In the genomic region with DNA sequence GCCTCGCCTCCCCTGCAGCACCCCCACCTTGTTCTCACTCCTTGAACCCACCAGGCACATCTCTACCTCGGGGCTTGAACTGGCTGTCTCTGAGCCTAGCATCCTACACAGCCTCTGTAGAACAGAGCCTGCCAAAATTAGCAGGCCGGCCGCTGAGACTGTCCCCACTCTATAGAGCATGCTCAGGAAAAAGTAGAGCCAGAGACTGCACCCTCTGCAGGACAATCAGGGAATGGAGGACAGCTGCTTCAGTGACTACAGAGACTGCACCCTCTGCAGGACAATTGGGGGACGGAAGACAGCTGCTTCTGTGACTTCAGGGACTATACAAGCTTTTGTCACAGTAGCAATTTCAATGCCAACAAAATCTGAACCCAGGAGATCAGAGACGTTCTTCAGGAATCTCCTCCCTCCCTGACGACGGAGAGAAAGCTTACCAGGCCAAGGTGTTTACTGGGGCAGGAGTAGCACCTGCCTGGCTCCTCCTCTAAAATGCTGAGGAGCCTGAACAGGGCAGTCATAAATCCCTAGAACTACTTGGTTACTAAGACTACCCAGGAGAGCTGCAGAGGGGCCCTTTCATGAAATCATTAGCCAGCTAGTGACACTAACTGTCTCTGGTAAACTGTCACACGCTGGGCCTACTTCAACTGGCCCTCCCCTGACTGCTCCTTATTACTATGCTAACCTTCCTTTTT, we compare ENCODE assay signal across 7 mouse cellular contexts. TPM values are rescaled to one million over a fixed set of nuclear protein-coding genes. Genes with fewer than 3 reads are reported as not detected.
DNase-seq lines count a peak whose midpoint lies in the region; ATAC-seq lines count a peak whose summit lies in the region.

No protein-coding gene starts in this region.

- no peak overlapping the region for H3K9ac ChIP-seq in midbrain, embryonic 13.5 days (replicated peaks)

- H3K4me3 ChIP-seq in midbrain, embryonic 13.5 days (replicated peaks): no peak overlapping the region

- no peak overlapping the region for H3K4me2 ChIP-seq in midbrain, embryonic 13.5 days (replicated peaks)

- peaks cover 22% of the 10 kb centered on the region for H3K36me3 ChIP-seq in midbrain, embryonic 13.5 days

- peaks cover 6% of the 10 kb centered on the region for H3K9me3 ChIP-seq in midbrain, embryonic 13.5 days

- no peaks in the 10 kb centered on the region for H3K27me3 ChIP-seq in midbrain, embryonic 13.5 days

- DNase-seq in adrenal gland, postnatal 14 days: peak; percentile 85
- DNase-seq in embryo, embryonic 11.5 days (ENCODE audit: low read depth, low spot score): peak; percentile 59
- DNase-seq in kidney, adult 18-20 months: peak; percentile 66
- DNase-seq in left cerebral cortex, postnatal 4 days: peak; percentile 92
- peak; percentile 21 for DNase-seq in spleen, adult 12 weeks (ENCODE audit: low spot score)

- 31% methylated on average over 9 of the region's 9 CpGs for whole genome bisulfite sequencing in midbrain, embryonic 13.5 days

- H3K4me1 ChIP-seq in midbrain, embryonic 13.5 days (replicated peaks): peaks cover 26% of the 10 kb centered on the region

- intact Hi-C loops in left cerebral cortex, postnatal 4 days (cut with DNase I): loop anchor here (5.0 kb wide), 1 partner anchor 124 kb away; a partner anchor contains a TSS

- H3K27ac ChIP-seq in midbrain, embryonic 13.5 days: no peak overlapping the region

- peak; percentile 85 for ATAC-seq in granulocyte monocyte progenitor cell, adult 5-6 weeks (replicated peaks; ENCODE audit: poor library complexity, severe bottlenecking)
- peak; percentile 88 for ATAC-seq in midbrain, embryonic 13.5 days

RNA-seq across cellular contexts. Expression of a gene that starts 33.0 kb away (rescaled TPM):
- total RNA-seq in adrenal gland, postnatal 14 days (2021): not detected in 2 replicates
- not detected in 2 replicates for total RNA-seq in granulocyte monocyte progenitor cell, adult 5-6 weeks (2014; fragmentation: Nextera tagmentation)
- not detected in 2 replicates for total RNA-seq in granulocyte monocyte progenitor cell, adult 5-6 weeks (2017)
- 1 to 10 TPM; 2.8 to 5.8 TPM for total RNA-seq in left cerebral cortex, postnatal 4 days (2021)
- polyA plus RNA-seq in midbrain, embryonic 13.5 days (2015; fragmentation: Nextera tagmentation; extraction: Ambion mirVana): 0.90 and 1.3 TPM in 2 replicates

RNA-seq across cellular contexts. Expression of a gene that starts 58.7 kb away (rescaled TPM):
- 142 and 151 TPM in 2 replicates for total RNA-seq in adrenal gland, postnatal 14 days (2021)
- 47.9 and 51.2 TPM in 2 replicates for total RNA-seq in granulocyte monocyte progenitor cell, adult 5-6 weeks (2014; fragmentation: Nextera tagmentation)
- total RNA-seq in granulocyte monocyte progenitor cell, adult 5-6 weeks (2017): 46.3 and 50.6 TPM in 2 replicates
- total RNA-seq in left cerebral cortex, postnatal 4 days (2021): 10 to 100 TPM; 90.2 to 90.3 TPM
- polyA plus RNA-seq in midbrain, embryonic 13.5 days (2015; fragmentation: Nextera tagmentation; extraction: Ambion mirVana): 9.6 and 9.7 TPM in 2 replicates

Comparison
In these comparisons a context has a peak if more than half of its experiments do, and no peak if none do; other contexts are left out.
1. DNase-seq: peak in every context shown above with its lines; median percentile 92 in left cerebral cortex, postnatal 4 days; 85 in adrenal gland, postnatal 14 days; 66 in kidney, adult 18-20 months; 59 in embryo, embryonic 11.5 days; 21 in spleen, adult 12 weeks.